Mouse (Mus musculus) spleen, embryonic (tissue): ENCODE results near the gene Wdfy2.

ENCODE experiments used
- CTCF ChIA-PET: fragments of 350-600 bp; sonication (Branson Sonifier 250); formaldehyde crosslinking; loops from one replicate; lab custom pipeline; 2022; lab: Charles Lee

Wdfy2 gene

GRCm38 (mm10) chr14:62922637-62923036 is 85.2 kb downstream of the Wdfy2 start:
- CTCF ChIA-PET: no interaction called here

DNA sequence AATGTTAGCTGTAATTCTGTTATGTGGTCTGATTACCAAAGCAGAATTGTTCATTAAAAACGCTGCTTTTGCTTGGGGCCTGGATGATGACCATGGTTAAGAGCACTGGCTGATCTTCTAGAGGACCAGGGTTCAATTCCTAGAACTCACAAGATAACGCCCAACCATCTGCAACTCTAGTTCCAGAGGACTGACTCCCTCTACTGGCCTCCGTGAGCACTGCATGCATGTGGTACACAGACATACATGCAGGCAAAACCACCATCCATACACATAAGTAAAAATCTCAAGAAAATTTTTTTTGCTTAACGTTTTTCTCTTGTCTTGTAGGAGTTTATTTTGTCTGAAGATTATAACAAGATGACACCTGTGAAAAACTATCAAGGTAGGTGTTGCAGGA is 87.3 kb downstream of the Wdfy2 start:
- CTCF ChIA-PET: no interaction called here

GRCm38 (mm10) chr14:62928101-62928541 is 90.6 kb downstream of the Wdfy2 start:
- CTCF ChIA-PET: no interaction called here

- CTCF ChIA-PET: no interaction called here
Measured at GRCm38 (mm10) chr14:62935361-62935760, 97.9 kb downstream of the Wdfy2 start.

DNA sequence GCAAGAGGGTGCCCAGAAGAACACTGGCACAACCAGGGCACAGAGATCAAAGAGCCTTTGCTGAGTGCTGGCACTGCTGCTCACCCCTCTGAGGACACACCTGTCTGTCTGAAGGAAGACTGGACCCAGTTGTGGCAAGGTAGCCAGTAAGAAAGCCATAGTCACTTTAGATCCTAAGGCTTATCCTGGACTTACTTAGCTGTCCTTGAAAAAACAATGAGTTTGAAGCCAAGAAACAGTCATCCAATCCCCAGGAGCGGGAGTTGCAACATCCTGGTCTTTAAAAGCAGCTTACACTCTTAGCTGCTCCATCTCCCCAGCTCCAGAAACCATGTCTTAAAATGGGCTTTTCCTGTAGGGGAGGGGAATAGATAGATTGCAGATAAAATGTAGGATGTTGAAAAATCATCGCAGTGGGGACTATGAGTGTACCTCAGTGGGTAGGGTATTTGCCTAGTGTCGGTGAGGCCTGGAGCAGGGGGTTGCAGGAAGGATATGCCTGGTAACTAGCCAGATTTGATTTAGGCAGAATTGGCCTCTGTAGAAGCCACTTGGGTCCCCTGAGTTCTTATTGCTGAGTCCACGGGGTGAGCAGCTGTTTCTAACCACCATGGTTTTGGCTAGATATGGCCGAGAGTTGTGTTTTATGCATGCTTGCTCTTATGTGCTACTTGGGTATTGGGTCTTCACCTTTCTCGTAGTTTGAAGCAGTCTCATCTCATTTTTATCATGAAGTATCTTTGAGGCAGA is 99.3 kb downstream of the Wdfy2 start:
- CTCF ChIA-PET: interaction anchor here (0.6 to 1.4 kb wide), 2 partner anchors 231 to 484 kb away, joined by 4 read pairs; no protein-coding TSS in a partner anchor

GRCm38 (mm10) chr14:62937675-62938074 is 100.2 kb downstream of the Wdfy2 start:
- CTCF ChIA-PET: interaction anchor here (1.4 kb wide), 1 partner anchor 231 kb away, joined by 4 read pairs; no protein-coding TSS in a partner anchor

DNA sequence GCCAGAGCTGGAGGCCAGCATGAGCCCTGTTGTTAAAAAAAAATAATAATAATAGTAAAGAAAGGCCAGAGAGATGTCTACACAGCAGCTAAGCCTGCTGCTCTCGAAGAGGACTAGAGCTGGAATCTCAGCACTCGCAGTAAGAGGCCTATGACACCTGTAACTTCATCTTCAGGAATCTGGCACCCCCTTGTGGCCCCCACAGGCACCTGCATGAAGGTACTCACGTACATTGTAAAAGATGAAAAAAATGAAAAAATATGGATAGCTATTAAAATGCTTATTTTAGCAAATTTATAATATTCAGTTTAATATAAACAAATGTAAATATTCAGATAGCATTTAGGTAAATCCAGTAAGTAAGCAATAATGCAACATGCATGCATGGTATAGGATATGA is 102.0 kb downstream of the Wdfy2 start:
- CTCF ChIA-PET: no interaction called here

DNA sequence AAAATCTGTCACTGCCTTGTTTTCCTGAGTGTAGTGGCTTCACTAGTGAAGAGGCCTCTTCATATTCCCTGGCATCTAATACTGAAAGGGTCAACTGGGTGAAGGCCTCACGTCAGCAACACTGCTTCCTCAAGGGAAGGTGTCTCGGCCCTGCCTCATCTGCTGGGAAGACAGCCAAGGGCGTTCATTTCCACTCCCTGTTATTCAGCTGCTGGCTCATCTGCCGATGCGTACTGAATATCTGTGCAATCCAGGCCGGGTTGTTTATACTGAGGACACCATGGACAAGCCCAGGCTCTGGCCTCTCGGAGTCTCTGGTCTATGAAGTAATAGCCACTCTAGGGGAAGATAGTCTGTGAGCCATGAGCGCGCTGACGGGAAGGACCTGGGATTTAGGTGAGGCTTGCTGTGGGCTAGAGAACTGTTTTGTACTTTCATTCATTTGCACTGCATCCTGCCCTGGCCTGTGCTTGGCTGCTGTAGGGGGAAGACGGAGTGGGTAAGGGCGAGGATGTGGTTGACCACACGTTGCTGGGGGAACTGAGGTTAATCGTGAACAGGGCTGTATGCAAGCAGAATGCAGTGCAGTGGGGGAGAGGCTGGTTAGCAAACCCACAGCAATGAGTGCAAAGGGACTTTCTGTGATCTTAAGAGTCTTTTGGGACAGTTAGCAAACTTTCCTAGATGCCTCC is 103.1 kb downstream of the Wdfy2 start:
- CTCF ChIA-PET: no interaction called here

DNA sequence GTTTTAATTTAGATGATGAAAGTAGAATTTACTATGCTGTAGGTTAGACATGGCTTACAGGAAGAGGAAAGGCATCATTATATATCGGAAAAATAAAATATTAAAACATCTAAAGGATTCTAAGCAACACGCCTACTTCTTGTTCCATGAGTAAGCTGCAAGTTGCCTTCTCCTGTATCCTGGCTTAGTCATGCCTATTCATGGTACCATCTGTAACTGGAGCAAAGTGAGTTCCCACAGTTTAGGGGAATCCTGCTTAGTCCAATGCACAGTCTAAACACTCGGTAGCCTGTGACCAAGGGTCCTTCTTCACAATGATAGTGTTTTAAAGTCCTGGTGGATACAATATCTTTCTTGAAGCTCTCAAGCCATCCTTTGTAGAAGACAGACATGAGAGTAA is 109.3 kb downstream of the Wdfy2 start:
- CTCF ChIA-PET: no interaction called here

DNA sequence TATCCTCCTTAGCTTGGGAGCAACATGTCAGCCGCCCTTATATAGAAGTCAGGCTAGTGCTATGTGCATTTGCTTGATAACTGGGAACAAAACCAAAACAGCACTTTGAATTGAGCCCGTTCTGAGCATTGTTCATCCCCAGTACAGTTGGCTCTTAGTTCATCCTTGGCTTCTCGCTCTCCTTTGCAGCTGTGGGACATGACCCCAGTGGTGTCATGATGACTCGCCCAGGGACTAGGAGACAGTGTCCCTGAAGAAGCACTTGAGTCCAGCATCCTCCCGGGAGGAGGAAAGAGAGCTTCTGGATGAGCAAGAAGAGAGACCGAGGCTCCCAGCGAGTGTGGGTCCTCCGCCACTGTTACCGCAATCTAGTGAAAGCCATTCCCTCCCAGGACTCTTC is 118.6 kb downstream of the Wdfy2 start:
- CTCF ChIA-PET: no interaction called here

DNA sequence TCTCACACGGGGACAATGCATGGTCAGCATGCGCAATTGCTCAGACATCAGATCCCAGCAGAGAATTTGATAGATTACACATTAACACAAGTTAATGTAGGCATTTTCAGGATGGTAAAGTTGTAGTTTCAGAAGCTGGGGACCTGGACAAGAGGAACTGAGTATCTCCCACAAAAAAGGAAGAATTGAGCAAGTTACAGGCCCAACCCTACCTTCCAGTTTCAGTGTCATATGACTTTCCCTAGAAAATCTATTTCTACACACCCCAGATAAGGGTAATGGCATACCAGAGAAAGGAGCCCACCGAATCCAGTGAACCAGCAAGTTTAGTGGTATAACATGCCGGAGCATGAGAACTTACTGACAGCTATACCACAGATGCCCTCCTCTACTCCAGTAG is 126.2 kb downstream of the Wdfy2 start:
- CTCF ChIA-PET: no interaction called here

DNA sequence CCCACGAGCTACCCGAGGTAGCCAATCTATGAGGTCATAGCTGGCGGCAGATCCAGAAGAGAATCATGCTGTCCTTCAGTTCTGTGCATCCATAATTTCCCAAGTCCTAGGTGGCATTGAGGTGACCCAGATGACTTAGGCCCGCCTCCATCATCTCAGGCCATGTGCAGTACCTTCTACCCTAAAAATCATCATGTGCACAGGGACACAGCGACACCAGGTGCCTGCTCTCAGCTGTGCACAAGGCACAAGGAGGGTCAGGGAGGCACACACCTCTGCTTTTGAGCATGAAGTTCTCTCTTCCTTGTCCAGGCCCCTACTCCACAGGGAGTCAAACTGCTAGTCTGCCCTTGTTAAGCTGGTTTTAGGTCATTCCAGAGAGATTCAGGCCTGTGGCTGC is 127.9 kb downstream of the Wdfy2 start:
- CTCF ChIA-PET: no interaction called here

DNA sequence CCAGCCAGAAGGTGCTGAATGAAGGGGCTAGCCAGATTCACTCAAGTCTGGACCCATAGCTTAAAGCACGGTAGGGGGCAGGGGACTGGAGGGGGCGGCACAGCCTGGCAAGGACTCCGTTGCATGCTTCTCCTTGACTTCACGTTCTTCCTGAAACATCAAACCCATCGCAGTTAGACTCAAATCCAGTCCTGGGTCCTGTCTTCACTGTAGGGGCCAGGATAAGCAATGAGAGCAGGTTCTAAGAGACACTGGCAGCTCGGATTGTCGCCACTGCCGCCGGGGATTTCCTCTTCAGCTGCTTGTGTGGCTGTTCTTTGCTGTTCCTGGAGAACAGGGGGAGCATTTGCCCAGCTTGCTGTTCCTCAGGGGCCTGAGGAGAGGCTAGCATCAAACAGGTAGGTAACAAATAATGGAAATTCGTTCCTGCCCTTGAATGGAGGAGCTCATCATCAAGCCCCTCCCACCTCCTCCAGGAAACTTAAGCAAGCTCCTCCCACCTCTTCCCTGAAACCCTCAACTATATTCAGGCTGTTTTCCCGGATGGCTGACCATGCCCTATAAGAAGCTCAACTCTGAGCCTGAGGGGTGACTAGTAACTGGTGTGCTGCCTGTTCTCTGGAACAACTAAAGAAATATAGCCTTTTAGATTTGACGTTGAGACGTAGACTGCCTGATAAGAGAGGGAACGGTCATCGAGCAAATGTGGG is 128.5 kb downstream of the Wdfy2 start:
- CTCF ChIA-PET: no interaction called here

DNA sequence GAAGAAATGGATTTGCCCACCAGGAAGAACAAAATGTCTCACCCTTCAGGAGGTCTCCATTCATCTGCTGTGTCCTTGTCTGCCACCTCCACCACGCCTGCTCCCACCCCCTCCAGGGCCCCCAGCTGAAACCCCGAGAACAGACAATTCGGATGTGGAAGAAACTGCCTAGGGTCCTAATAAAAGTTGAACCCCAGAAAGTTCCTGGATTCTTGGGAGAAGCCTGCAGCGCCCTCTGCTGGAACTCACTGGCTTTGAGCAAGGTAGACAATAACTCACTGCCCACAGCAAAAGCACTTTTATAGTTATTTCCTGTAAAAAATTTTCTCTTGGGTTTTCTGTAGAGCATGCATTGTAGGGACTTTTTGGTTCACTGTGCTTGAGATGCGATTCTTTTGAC is 137.6 kb downstream of the Wdfy2 start:
- CTCF ChIA-PET: interaction anchor here (0.6 kb wide), 1 partner anchor 92 kb away, joined by 4 read pairs; no protein-coding TSS in a partner anchor

- CTCF ChIA-PET: no interaction called here
Measured at GRCm38 (mm10) chr14:62979815-62980214, 142.3 kb downstream of the Wdfy2 start.

GRCm38 (mm10) chr14:62984410-62984809 is 146.9 kb downstream of the Wdfy2 start, which contains the start of gene Defb48:
TSS of gene Defb48 (minus strand) at chr14:62984510.
- CTCF ChIA-PET: no interaction called here

DNA sequence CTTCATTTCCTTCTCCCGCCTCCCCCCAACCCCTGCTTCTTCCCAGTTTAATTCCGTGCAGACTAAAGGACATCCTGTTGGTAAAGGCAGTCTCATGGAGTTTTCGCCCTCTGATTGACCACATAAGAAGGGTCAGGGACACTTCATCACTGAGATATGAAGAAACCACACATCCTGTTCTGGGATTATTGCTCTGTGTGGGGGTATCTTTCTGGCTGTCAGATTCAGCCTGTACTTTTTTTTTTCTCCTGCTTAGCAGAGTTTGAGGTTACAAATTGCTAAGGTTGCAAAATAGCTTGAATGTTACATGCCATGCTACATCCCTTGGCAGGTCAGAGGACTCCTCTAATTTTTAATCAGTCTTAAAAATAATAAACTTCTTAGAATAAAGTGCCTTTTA is 153.8 kb downstream of the Wdfy2 start:
- CTCF ChIA-PET: no interaction called here

GRCm38 (mm10) chr14:62991849-62992510 is 154.5 kb downstream of the Wdfy2 start:
- CTCF ChIA-PET: no interaction called here

GRCm38 (mm10) chr14:62997777-62998176 is 160.3 kb downstream of the Wdfy2 start, which contains the start of gene Defb47:
TSS of gene Defb47 (plus strand) at chr14:62998077.
- CTCF ChIA-PET: no interaction called here

DNA sequence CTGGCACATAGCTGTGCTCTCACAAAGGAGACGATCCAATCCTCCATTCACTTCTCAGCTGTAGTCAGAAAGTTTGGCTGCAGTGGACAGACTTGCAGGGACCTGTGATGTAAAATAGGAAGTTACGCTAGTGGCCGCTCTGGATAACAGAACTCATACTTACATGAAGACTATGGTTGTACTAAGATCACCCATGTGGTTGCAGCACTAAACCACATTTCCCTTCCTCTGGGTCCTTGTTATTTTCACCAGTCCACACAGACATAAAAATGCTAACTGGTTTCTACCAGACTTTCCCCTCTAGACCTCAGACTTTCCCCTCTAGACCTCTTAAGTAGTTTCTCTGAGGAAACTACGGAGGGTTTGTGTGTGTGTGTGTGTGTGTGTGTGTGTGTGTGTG is 161.5 kb downstream of the Wdfy2 start:
- CTCF ChIA-PET: no interaction called here

DNA sequence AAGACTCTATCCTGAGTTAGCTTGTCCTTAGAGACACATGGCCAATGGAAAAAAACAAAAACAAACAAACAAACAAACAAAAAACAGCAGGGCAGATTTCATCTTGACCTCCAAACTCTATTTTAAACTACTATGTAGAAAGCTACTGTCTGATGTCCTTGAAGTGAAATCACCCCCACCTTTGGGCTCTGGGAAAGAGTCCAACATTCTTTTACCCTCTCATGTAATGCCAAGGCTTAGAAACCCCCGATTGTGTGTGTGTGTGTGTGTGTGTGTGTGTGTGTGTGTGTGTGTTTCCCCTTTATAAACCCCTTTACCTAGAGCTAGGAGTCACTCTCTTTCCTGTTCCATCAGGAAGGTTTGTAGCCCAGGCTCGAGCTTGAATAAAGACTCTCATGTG is 165.1 kb downstream of the Wdfy2 start:
- CTCF ChIA-PET: interaction anchor here (0.7 kb wide), 1 partner anchor 28 kb away, joined by 3 read pairs; no protein-coding TSS in a partner anchor
